Mouse (Mus musculus) ovary, postnatal 14 days (tissue): ENCODE measurements around the gene Timm50.
A peak's percentile ranks its signal among the peaks of the same experiment; 100 is the strongest.

Experiments used
- DNase-seq: peaks from one replicate; pipeline ENCODE4 v3.0.0; 2022; ENCODE audit warnings: low spot score

The Timm50 gene

DNA sequence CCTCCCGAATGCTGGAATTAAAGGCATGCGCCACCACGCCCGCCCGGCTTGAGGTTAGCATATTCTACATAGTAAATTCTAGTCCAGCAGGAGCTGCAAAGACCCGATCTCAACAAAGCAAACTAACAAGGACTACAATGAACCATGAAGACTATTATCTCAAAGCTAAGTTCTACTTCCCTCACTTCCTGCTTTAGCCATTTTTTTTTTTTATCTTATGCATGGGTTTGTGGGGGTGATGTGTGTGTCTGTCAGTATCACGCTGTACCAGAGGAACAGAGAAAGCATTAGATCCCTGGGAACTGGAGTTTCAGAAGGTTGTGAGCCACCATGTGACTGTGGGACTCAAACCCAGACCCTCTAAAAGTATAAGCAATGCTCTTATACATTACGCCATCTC lies 13.4 kb upstream of the Timm50 start:
- no peak for DNase-seq

DNA sequence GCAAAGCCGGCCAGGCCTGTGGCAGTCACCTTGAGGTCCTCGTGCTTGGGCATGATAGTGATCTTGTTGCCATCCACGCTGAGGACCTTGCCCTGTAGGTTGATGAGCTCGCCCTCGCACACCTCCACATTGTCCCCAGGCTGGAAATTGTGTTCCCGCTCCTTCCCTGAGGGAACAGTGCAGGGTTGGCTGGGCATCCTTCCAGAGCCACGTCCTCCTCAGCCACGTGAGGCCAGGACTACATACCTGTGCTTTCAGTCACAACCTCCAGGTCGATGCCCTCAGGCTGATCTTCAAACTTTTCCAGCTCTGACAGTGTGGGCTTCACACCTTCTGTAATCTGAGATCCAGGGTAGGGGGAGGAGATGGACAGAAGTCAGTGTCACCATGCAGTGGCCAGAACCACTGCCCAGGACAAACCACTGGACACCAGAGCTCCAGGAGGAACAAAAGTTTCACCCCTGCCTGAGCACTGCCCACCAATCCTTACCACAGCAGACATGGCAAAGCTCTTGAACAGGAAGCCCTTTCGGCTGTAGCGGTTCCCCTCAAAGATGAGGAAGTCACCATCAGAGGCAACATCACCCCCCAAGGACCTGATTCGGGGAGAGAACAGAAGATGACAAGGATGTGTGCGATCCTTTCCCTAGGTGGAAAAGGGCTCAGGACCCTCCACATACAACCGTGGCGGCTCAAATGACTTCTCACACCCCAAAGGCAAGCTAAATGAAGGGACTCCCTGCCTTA lies 10.3 kb upstream of the Timm50 start:
- DNase-seq, result no peak

DNA sequence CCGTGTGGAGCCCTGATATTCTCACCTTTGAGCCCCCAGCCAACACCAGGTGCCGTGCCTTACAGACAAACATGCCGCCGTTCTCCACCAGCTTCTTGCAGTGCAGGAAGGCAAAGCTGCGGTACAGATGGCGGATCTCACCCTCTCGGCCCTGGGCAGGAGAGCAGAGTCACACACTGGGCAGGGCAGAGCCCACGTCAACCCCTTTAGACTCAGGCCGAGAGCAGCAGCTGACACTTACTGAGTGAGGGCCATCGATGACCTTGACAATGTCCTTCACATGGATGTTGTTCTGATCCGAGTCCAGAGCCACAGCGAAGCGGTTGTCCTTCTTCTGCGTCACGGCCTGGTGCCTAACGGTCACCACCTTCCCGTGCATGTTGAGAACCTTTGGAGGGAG lies 6.8 kb upstream of the Timm50 start:
- no peak for DNase-seq

DNA sequence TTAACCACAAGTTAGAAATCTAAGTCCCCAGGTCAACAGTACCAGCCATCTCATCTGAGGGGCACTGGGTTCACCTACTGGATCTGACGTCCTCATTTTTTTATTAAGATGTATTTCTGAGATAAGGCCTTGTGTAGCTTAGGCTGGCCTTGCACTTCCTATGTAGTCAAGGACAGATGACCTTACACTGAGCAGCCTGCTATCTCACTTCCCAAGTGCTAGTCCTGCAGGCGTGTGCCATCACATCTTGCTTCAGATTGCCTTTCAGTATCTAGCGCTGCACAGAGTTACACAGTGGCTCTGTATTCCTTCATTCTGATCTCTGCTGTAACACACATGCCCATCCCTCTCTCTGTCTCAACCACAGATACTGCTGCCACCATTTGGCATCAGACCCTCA lies 6.2 kb upstream of the Timm50 start:
- DNase-seq, result no peak

DNA sequence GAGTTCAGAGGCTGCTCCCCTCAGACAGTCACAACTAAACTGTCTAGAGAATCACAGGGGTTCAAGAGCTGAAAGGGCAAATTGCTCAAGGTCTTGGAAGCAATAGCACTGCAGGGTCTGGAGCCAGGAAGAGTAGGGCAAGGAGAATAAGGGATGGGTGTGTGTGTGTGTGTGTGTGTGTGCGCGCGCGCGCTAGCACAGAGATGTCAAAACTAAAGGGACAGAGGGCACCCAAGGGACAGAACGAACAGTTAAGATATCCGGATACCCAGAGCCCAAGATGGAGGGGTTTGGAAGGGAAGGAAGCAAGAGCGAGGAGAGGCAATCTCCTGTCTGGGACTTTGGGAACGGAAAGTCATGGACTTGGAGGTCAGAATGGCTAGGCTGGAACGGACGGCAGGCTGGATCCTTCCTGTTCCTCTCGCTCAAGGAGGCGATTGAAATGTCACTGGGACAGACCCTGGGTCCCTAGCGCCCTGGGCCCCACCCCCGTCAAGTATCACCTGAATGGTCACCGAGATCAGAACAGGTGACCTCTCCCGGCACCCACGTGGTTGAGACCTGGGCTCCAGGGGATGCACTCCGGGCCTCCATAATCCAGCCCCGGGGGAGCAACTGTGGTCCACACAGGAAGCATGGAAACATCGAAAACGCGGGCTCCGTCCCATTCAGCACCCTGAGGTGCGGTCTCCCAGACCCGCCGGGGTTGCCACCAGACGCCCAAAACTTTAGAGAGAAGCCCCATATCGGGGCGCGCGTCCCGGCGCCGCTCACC lies 534 bp downstream of the Timm50 start:
- no peak for DNase-seq

DNA sequence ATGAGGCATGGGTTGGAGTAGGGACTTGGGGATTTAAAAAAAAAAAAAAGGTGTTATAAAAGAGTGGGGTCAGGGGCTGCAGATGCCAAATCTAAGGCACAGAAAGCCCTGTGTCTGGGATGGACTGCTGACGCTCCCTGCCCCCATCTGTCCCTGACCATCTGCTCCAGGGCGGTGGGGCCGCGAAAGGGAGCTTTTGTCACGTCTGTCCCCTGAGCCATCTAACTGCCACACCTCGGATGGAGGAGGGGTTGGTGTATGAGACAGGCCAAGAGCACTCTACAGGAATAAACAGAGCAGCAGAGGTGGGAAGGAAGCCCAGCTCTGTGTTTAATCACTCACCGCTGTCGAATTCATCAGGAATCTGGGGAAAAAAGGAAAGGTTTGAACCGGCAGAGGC lies 2.1 kb downstream of the Timm50 start:
- no peak for DNase-seq

DNA sequence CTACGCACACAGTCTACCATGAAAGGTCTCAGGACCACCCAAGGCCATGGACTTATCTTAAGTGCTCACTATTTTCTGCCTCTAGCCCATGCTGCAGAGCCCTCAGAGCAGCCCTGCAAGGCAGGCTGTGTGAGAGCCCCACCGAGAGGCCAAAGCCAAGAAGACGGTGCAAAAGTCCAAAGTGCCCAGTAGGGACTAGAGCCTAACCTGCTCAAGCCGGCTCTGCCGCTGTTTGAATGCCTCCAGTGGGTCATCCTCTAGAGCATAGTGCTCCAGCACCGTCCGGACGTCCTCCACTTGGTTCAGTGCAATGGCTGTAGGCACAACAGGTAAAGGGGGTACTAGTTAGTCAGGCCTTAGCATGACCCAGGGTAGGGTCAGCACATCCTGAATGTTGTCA lies 5.7 kb downstream of the Timm50 start:
- no peak for DNase-seq

DNA sequence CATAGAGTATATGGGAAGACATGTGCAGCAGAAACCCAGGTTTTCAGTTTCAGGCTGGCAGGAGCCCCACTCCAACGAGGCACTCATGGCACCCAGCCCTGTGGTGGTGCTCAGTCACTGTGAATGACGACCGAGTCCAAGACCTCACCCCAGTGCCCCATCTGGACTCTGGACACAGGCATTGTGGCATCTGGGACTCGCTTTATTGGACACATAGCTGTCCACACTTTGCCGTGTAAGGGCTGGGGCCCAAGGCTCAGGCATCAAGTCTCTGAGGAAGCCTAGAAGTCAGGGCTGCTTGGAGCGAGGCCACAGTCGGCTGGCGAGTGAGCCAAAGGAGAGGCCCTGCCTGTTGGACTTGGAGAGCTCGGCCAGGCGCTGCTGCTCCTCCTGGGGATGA lies 6.2 kb downstream of the Timm50 start:
- no peak for DNase-seq

DNA sequence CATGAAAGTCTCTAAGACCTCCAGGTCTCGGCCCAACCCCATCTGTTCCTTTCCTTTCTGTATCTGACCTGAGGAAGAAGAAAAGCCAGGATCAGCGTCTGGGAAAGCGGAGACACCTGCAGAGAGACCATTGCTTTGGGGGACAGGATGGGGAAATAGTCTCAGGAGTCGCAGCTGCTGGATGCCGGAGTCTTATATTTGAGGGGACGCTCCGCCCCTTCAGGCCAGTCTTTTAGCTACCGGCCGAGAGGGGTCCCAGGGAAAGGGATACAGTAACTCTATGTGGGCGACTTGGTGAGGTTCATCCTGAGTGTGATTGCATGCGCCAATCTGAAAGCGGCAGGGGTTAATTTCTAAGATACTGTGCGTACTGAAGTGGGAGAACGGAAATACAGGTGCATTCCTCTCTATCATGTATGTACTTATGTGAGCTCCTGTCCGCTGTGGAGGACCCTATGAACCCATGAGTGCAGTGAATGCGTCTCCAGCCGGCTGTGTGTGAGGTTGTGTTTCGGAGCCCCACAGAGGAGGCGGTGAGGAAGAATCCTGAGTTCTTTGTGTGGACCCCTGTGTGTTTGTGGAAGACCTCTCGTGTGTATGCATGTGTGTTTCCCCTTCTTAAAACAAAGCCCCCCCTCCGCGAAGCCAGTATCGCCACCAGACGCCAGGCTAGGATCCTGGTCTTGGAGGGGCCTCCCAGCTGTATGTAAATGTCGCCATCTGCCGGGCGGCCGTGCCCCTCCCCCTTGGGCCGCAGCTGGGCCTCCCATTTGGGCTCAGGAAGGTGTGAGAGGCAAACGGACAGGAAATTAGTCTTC lies 10.0 kb downstream of the Timm50 start, which contains the start of gene Dll3:
TSS of gene Dll3 (minus strand) at position 623 of the 818 bp plus-strand sequence.
- no peak for DNase-seq

DNA sequence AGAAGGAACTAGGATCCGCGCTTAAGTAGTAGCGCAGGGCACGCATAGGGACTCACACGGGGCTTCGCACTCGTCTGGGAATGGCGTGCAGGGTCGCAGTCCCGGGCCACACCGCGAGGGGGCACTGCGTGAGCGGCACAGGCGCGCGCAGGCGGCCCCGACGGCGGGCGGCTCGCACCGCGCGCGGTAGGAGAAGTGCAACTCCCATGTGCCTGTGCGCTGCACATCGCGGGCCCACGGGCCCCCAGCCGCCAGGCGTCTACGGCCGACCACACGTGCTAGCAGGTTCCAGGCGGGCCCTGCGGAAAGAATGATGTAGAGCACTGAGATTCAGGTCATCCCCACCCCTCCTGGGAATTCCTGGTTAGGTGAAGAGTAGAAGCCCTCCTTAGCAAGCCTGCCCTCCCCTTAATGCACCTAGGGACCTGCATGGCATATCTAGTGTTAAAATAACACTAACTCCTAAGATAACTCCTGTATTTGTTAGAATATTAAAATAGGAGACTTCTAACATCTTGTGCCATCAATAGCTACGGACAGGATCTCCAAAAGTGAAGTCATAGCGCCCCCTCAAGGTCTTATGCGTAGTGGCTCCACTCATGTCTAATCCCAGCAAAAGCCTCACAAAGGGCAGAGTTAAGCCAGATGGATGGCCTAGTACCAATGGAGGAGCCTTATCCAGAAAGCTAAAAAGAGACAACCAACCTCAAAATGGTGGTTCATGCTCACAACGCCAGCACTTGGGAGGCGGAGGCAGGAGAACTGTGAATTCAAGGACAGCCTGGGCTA lies 12.8 kb downstream of the Timm50 start:
- no peak for DNase-seq

DNA sequence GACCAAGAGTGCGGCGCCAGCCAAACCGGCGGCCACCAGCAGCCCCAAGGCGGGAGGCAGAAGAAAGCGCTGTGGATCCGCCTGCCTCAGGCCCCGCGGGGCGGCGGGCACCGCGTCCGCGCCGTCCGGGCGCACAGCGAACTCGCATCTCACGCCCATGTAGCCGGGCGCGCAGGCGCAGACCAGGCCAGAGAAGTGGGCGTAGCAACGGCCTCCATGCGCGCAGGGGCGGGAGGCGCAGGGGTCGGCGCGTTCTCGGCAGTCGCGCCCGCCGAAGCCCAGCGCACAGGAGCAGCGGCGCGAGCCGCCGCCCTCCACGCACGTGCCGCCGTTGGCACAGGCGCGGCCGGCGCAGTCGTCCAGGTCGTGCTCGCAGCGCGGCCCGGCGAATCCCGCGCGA lies 17.4 kb downstream of the Timm50 start:
- peak; percentile 57 for DNase-seq

DNA sequence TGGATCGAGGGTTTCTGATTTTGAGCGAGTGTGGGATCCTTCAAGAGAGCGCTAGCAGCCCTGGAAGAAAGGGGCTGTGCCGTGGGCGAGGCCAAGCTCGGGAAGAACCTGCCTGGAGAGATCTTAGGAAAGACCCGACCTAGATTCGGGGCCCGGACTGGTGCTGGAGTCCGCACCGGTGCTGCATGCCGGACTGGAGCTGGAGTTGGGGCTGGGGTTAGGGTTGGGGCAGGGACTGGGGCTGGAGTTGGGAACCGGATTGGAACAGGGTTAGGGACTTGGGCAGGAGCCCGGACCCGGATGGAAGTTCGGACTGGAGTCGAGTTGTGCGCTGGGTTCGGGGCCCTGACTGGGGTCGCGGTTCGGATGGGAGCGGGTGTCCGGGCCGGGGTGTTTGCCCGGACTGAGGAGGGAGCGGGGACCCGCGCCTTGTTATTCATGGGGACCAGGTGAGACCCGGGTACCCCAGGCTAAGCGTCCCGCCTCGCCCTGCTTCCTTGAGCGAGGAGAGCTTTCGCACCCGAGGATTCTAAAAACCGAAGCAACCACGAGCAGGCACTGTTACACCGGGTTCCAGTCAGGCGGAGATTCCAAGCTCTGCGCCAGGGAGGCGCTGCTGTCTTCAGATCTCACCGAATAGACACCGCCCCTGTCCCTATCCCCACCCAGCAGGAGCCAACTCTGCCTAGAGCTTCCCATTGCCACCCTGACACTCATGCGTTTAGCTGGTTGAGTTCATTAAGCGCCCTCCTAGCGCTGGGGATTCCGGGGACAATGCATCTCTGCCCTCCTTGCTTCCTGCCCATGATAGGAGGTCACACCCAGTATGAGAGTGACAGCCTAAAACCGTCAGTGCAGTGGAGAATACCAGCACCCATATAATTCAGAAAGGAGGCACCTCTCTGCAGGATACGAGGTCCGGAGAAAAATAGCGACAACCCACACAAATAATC lies 21.0 kb downstream of the Timm50 start, which contains the start of gene Selenov:
TSS of gene Selenov (minus strand) at position 549 of the 953 bp plus-strand sequence.
- no peak for DNase-seq

DNA sequence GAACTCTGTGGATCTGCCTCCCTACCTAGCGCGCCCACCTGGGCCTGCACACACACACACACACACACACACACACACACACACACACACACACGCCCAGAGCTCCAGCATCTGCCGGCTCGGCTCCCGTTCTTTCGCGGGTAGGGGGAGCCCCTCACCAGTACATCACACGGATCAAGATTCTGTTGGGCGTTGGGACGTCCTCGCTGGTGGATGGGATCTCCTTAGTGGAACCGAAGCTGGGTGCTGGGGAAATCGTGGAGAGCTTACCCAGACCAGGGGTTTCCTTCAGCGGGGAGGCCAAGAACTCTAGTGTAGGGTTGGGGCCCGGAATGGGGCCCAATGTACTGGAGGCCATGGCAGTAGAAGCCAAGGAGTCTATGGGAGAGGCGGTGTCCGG lies 21.7 kb downstream of the Timm50 start:
- no peak for DNase-seq

DNA sequence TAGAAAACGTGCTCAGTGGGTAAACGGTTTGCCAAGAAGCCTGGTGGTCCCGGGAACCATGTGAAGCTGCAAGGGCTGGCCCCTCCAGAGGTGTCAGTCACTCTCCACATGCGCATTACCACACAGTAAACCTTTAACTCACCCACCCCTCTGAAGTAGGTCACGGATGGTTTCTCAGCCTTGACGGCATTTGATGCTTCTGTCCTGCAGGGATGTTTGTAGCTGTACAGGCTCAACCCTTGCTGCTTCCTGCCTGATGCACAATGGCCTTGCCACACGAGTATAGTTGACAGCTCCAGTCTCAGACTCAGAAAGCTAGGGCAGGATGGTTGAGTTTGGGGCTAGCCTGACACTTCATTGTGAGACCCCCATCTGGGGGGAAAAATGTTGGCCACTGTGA lies 31.2 kb downstream of the Timm50 start:
- no peak for DNase-seq

DNA sequence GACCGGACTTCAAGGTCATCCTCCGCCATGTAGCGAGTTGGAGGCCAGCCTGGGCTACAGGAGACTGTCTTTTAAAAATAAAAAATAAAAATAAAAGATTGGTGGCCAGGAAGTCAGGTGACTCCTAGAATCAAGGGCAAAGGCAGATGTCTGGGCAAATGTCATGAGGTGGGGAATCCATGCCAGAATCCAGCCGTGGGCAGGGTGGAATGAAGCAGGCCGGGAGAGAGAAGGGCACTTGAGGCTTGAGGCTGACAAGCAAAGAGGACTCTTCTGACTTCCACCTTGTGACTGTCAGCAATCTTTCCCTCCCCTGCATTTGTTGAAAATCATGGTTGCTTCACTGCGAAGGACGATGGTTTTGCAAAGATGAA lies 33.6 kb downstream of the Timm50 start:
- no peak for DNase-seq

DNA sequence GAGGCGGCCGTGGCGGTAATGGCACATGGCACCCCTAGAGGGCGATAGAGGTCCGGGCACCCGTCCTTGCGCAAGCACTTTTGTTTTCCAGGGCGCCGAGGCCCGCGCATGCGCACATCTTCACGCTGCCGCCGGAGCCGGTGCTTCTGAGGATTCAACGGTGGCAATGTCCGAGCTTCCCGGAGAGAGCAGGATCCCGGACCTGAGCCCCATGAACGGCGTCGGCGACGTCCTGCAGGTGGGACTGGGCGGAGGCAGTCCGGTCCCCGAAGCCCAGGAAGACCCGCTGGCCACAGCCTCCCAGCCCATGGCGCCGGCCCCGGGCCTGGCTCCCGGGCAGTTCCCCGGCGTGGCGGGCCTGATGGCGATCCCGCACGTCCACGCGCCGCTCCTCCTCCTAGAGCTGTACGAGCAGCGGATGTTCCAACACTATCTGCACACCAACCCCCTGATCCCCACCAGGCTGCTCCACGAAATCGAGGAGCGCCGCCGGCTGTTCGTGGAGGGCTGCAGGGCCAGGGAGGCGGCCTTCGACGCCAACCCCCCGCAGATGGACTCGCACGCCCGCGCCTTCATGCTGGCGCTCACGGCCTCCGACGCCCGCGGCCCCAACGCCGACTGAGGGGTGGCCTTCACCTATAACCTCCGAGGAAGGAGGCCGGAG lies 34.1 kb downstream of the Timm50 start, which contains the start of gene Eid2b:
TSS of gene Eid2b (plus strand) at position 125 of the 664 bp plus-strand sequence.
- DNase-seq, result peak; percentile 98

DNA sequence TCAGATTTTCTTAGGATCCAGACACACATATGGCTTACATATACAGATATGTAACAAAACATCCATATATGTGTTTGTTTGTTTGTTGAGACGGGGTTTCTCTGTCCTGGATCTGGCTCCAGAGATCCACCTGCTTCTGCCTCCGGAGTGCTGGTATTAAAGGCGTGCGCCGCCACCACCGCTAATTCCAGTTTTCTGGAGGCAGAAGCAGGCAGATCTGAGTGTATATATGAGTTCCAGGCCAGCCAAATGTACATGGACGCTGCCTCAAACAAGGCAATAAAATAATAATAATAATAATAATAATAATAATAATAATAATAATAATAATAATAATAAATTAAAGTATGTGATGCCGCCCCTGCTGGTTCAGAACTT lies 34.6 kb downstream of the Timm50 start:
- no peak for DNase-seq

DNA sequence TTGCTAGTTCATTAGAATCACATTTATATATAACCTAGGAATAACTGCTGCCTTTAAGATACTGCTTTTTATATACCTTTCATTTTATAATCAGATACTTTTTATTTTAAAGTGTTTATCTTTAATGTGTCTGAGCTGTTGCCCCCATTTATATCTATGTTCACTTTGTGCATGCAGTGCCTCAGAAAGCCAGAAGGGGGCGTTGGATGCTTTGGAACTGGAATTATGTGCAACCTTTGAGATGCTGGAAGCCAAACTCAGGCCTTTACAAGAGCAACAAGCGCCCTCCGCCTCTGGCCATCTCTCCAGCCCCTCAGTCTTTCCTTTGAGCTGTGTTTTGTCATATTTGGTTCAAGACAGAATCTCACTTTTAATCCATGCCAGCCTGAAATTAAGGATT lies 40.1 kb downstream of the Timm50 start:
- no peak for DNase-seq

DNA sequence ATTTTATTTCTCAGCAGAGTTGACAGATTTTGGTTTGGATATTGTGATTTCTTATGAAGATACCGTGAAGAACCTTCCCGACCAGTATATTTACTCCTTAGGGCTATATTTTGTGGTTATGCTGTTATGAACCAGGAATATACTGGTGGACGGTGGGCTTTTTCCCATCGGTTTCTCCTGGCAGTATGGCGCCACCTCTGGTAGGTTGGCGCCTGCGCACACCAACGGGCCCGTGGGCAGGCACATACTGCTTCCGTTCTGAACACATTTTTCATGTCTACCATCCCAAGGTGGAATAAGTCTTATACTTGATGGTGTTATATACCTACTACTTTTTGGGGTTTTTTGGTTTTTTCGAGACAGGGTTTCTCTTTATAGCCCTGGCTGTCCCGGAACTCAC lies 42.5 kb downstream of the Timm50 start:
- DNase-seq, result no peak

DNA sequence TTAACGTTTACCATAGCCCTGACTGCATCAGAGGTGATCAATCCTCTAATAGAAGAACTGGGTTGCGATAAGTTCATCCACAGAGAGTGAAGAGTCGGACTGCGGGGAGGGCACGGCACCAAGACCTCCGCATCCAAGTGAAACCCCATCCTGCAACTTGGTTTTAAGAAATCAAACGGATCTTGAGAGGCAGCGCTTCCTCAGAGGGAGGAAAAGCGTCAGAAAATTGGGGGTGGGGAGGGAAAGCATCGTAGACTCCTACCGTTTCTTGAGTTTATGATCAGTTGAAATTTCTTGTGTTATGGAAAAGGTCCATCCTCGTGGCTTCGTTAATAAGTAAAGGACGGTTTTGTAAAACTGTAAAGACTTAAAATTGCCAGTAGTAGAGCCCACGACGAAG lies 43.3 kb downstream of the Timm50 start:
- no peak for DNase-seq
